Comparison of ENCODE assay signal across 8 mouse cellular contexts in the genomic region with DNA sequence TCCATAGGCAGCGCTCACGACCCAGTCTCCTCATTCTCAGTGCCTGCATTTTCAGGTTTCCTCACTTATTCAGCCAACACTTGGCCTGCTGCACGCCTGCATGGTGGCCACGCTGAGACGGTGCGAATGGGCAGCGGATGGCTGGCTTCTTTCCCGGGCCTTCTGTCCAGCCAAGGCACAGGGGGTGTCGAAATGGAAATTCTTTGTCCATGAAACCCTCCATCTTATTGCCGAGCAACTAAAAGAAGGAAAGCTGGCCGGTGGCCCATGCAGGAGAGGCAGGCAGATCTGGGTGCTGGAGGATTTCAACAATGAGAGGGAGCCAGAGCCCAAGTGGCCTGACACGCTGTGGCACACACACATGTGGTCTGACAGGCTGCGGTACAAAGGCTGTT. TPM values are rescaled to one million over a fixed set of nuclear protein-coding genes. Genes with fewer than 3 reads are reported as not detected.
DNase-seq lines count a peak whose midpoint lies in the region; ATAC-seq and TF ChIP-seq lines count a peak whose summit lies in the region.
"Had no signal": no experiment of that assay in that cellular context is flagged by ENCODE, and none has a peak within 500 bp of the region (broad histone marks: within the 10 kb centered on the region; RNA-seq: fewer than 3 reads in every experiment).

No protein-coding gene starts in this region.

- peak overlapping the region; percentile 76 for H3K27ac ChIP-seq in gastrocnemius, adult 2 months
- H3K27ac ChIP-seq in midbrain, embryonic 16.5 days (ENCODE audit: low read length): peak overlapping the region; percentile 29
- H3K27ac ChIP-seq: macrophage had no signal

- DNase-seq in adrenal gland, postnatal 10 days: peak; percentile 81
- peak; percentile 92 for DNase-seq in cerebellum, adult 11-12 months
- DNase-seq in gastrocnemius, adult 2 months: peak; percentile 91
- DNase-seq in layer of hippocampus, adult 9-11 months: peak; percentile 66
- DNase-seq in kidney, adult 8-10 months: no peak
- DNase-seq in spleen, postnatal 14 days (ENCODE audit: low spot score in 2 of 2): no peak

- no peak overlapping the region for H3K4me2 ChIP-seq in midbrain, embryonic 16.5 days (ENCODE audit: low read length)

- WGBS in midbrain, embryonic 16.5 days: 42% methylated on average over 13 of the region's 13 CpGs

- H3K4me1 ChIP-seq in midbrain, embryonic 16.5 days (ENCODE audit: control insufficient read depth, insufficient read depth, low read length): peaks cover 7% of the 10 kb centered on the region

- intact Hi-C loops in gastrocnemius, adult 2 months (cut with DNase I): no loop called here

- H3K4me3 ChIP-seq in gastrocnemius, adult 2 months: peak overlapping the region; percentile 19; the same call in 1 of the 2 replicates
- no peak overlapping the region for H3K4me3 ChIP-seq in midbrain, embryonic 16.5 days (ENCODE audit: low read depth, low read length)

- H3K36me3 ChIP-seq in midbrain, embryonic 16.5 days (ENCODE audit: control insufficient read depth, insufficient read depth, low read length): no peaks in the 10 kb centered on the region

- H3K27me3 ChIP-seq in midbrain, embryonic 16.5 days (ENCODE audit: control insufficient read depth, insufficient read depth, low read depth, low read length): no peaks in the 10 kb centered on the region

- peak; percentile 86 for ATAC-seq in midbrain, embryonic 16.5 days

- no peak for TF ChIP-seq CTCF in gastrocnemius, adult 2 months (IDR thresholded peaks at IDR 0.05)

- H3K9me3 ChIP-seq in midbrain, embryonic 16.5 days (replicated peaks; ENCODE audit: control insufficient read depth, low read length, poor library complexity, severe bottlenecking): no peaks in the 10 kb centered on the region

- H3K9ac ChIP-seq in midbrain, embryonic 16.5 days (ENCODE audit: low read depth, low read length): no peak overlapping the region

RNA-seq across cellular contexts. Expression of gene Fank1, which starts 10.8 kb away (rescaled TPM):
- total RNA-seq in adrenal gland, postnatal 10 days (2021): under 1 TPM; 0.18 to 0.36 TPM
- not detected for total RNA-seq in gastrocnemius, adult 2 months (2021)
- 5.2 and 7.9 TPM in 2 replicates for polyA plus RNA-seq in midbrain, embryonic 16.5 days (2015; fragmentation: Nextera tagmentation; extraction: Ambion mirVana)
- polyA plus RNA-seq: macrophage had no signal

RNA-seq across cellular contexts. Expression of gene Dhx32, which starts 16.7 kb away (rescaled TPM):
- 10 to 100 TPM; 35.6 to 46.8 TPM for total RNA-seq in adrenal gland, postnatal 10 days (2021)
- 10 to 100 TPM; 33.7 to 50.1 TPM for total RNA-seq in gastrocnemius, adult 2 months (2021)
- 43.2 and 46.3 TPM in 2 replicates for polyA plus RNA-seq in midbrain, embryonic 16.5 days (2015; fragmentation: Nextera tagmentation; extraction: Ambion mirVana)

RNA-seq across cellular contexts. Expression of gene Uros, which starts 56.0 kb away (rescaled TPM):
- total RNA-seq in adrenal gland, postnatal 10 days (2021): 10 to 100 TPM; 10.2 to 16.3 TPM
- total RNA-seq in gastrocnemius, adult 2 months (2021): 10 to 100 TPM; 14.2 to 17.0 TPM
- polyA plus RNA-seq in midbrain, embryonic 16.5 days (2015; fragmentation: Nextera tagmentation; extraction: Ambion mirVana): 55.7 and 56.7 TPM in 2 replicates

RNA-seq across cellular contexts. Expression of gene Bccip, which starts 56.7 kb away (rescaled TPM):
- total RNA-seq in adrenal gland, postnatal 10 days (2021): 10 to 100 TPM; 62.3 to 66.8 TPM
- total RNA-seq in gastrocnemius, adult 2 months (2021): 10 to 100 TPM; 80.2 to 81.9 TPM
- 89.8 and 93.0 TPM in 2 replicates for polyA plus RNA-seq in midbrain, embryonic 16.5 days (2015; fragmentation: Nextera tagmentation; extraction: Ambion mirVana)

Comparison
In these comparisons a context has a peak if more than half of its experiments do, and no peak if none do; other contexts are left out.
1. DNase-seq: peak in adrenal gland, postnatal 10 days (single experiment), cerebellum, adult 11-12 months (single experiment), gastrocnemius, adult 2 months (single experiment) and layer of hippocampus, adult 9-11 months (single experiment); none in kidney, adult 8-10 months (0 of 2) and spleen, postnatal 14 days (0 of 2).